Mouse (Mus musculus): ENCODE measurements around the gene Grap.

The Grap gene

GRCm38 (mm10) chr11:61719387-61719786 lies 66.3 kb downstream of the Grap start:
- DNase-seq (ENCODE audit: extremely low spot score, low spot score), result no peak

GRCm38 (mm10) chr11:61719826-61720225 lies 66.8 kb downstream of the Grap start:
- DNase-seq (ENCODE audit: extremely low spot score, low spot score), result no peak

GRCm38 (mm10) chr11:61720636-61721035 lies 67.6 kb downstream of the Grap start, which contains the start of gene Slc5a10:
Slc5a10 (minus strand) TSS chr11:61720826.
- no peak for DNase-seq (ENCODE audit: extremely low spot score, low spot score)

- DNase-seq (ENCODE audit: extremely low spot score, low spot score), result no peak
Measured at GRCm38 (mm10) chr11:61722077-61722476, 69.0 kb downstream of the Grap start.

Measured in neural tube, embryonic 10.5 days (tissue).